Mouse (Mus musculus): Measurements from ENCODE around the gene Rerg.

- TF ChIP-seq EP300 (IDR thresholded peaks at IDR 0.05; ENCODE audit: low read depth) (no peak), CTCF (IDR thresholded peaks at IDR 0.05; ENCODE audit: low read depth) (no peak)
These were observed 34.5 kb downstream of the Rerg start for GRCm38 (mm10) chr6:137135506-137136391.
